Mouse (Mus musculus) hindbrain, embryonic 13.5 days (tissue): ENCODE results near the gene Dip2c. TPM values are rescaled to one million over a fixed set of nuclear protein-coding genes. Genes with fewer than 3 reads are reported as not detected.

Experiments used
- ATAC-seq: fragments of 200-750 bp; cut with Nextera tagmentation; 2 replicates; pipeline ENCODE4 v1.8.0; 2017; ENCODE audit warnings: moderate TSS enrichment; ENCODE audit not compliant: low FRiP score
- H3K27ac ChIP-seq: fragments of 300-500 bp; sonication (generic); 2 replicates; pipeline ENCODE4 v1.5.1; 2015; ENCODE audit warnings: inconsistent platforms, mild to moderate bottlenecking, moderate library complexity
- H3K27me3 ChIP-seq: fragments of 300-500 bp; sonication (generic); 2 replicates; pipeline ENCODE4 v1.6.1; 2015; ENCODE audit warnings: mild to moderate bottlenecking, inconsistent platforms
- H3K36me3 ChIP-seq: fragments of 300-500 bp; sonication (generic); 2 replicates; pipeline ENCODE4 v1.6.1; 2015; ENCODE audit warnings: mild to moderate bottlenecking, inconsistent platforms
- H3K4me1 ChIP-seq: fragments of 300-500 bp; sonication (generic); replicated peaks from 2 replicates; pipeline ENCODE4 v1.6.1; 2015; ENCODE audit warnings: inconsistent platforms
- H3K4me2 ChIP-seq: fragments of 300-500 bp; sonication (generic); 2 replicates; pipeline ENCODE4 v1.6.1; 2015; ENCODE audit warnings: inconsistent platforms, mild to moderate bottlenecking, moderate library complexity
- H3K4me3 ChIP-seq: fragments of 300-500 bp; sonication (generic); 2 replicates; pipeline ENCODE4 v1.5.1; 2015; ENCODE audit warnings: mild to moderate bottlenecking, inconsistent platforms
- H3K9ac ChIP-seq: fragments of 300-500 bp; sonication (generic); 2 replicates; pipeline ENCODE4 v1.6.1; 2015; ENCODE audit warnings: mild to moderate bottlenecking, inconsistent platforms
- H3K9me3 ChIP-seq: fragments of 300-500 bp; sonication (generic); 2 replicates; pipeline ENCODE4 v1.6.1; 2016; ENCODE audit warnings: inconsistent platforms
- WGBS: fragments of 180-500 bp; shearing (Covaris S2); methylation state at CpG from one replicate; pipeline ENCODE4 v1.1.7; 2015; 5-methylcytosine and 5-hydroxymethylcytosine counted together
- polyA plus RNA-seq: library from polyadenylated mRNA; unstranded; fragments of >200 nt; fragmentation: Nextera tagmentation; extraction: Ambion mirVana; gene quantifications from 2 replicates; pipeline ENCODE4 v1.2.1, GENCODE M21; 2015

The Dip2c gene
- polyA plus RNA-seq, 1 experiment from 2014 or later, result 10.2 TPM

DNA sequence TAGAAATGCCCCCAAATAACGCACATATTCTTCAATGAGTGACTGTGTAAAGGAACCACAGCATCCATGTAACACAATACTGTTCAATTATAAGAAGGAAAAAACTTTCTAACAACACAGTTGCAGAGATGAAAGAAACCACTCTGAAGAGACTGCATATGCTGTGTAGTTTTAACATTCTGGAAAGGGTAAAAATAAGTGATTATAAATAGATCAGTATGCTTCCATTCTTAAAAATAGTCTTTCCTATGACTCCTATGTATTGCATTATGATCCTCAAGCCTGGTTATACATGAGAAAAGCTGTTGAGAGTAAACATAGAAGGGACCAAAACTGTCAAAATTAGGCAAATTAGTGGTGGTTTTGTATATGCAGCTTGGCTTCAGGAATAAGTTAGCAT is 197.1 kb downstream of the Dip2c start:
- 84% methylated on average over 1 of the region's 1 CpGs for WGBS

DNA sequence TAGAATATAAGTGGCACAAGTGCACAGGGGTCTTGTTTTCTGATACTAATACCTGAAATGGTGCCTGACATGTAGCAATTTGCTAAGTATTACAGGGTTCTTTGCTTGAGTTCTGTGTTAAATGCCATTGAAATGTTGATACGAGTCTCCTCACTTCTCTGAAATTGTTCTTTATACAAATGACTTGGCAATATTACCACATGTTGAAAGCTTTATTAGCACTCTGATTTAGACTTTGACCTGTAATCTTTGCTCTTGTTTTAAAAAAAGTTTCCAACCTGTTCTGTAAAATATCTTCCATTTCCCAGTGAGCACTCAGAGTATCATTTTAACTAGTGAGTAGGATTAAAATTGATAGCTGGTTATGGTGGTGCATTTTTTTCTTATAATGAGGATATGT is 205.4 kb downstream of the Dip2c start:
- WGBS, result 83% methylated on average over 1 of the region's 1 CpGs
- no peak for ATAC-seq

More for the DNA sequence above, 197.1 kb downstream of the Dip2c start:
- Histone ChIP-seq H3K36me3 (0 out of 2 replicates have a peak, but pooled peaks cover 3% of the 10 kb centered on the region), H3K4me2 (no peak overlapping the region), H3K27ac (no peak overlapping the region), H3K4me1 (no peaks in the 10 kb centered on the region), H3K27me3 (no peaks in the 10 kb centered on the region), H3K9me3 (peaks cover 4% of the 10 kb centered on the region; the same call in 1 of the 2 replicates), H3K4me3 (no peak overlapping the region), H3K9ac (no peak overlapping the region)
- ATAC-seq, result no peak

DNA sequence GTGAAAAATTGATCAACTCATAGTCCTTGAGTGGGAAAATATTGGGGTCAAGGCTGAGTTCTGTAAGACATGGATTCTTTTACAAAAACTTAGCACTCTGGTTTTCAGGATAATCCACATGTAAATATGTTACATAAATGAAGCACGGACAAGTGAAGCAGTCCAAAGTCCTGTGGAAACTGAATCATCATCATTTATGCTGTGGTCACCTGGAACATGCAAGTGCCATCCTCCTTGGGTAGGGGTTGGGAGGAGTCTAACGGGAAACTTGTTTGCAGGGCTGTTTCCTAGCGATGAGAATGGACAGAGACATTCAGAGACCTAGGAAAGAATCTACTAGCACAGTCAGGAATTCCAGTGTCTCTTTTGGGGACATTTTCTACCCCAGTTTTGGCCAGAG is 213.4 kb downstream of the Dip2c start:
- 89% methylated on average over 3 of the region's 3 CpGs for WGBS
- no peak for ATAC-seq
- Histone ChIP-seq H3K4me3 (no peak overlapping the region), H3K9me3 (no peaks in the 10 kb centered on the region), H3K4me1 (0 out of 2 replicates have a peak, but pooled peaks cover 2% of the 10 kb centered on the region), H3K9ac (no peak overlapping the region), H3K27ac (no peak overlapping the region), H3K36me3 (no peaks in the 10 kb centered on the region), H3K27me3 (no peaks in the 10 kb centered on the region), H3K4me2 (no peak overlapping the region)

More for the DNA sequence above, 205.4 kb downstream of the Dip2c start:
- Histone ChIP-seq H3K9ac (no peak overlapping the region), H3K4me3 (no peak overlapping the region), H3K36me3 (no peaks in the 10 kb centered on the region), H3K27ac (no peak overlapping the region), H3K4me2 (no peak overlapping the region), H3K4me1 (0 out of 2 replicates have a peak, but pooled peaks cover 2% of the 10 kb centered on the region), H3K27me3 (no peaks in the 10 kb centered on the region), H3K9me3 (no peaks in the 10 kb centered on the region)

DNA sequence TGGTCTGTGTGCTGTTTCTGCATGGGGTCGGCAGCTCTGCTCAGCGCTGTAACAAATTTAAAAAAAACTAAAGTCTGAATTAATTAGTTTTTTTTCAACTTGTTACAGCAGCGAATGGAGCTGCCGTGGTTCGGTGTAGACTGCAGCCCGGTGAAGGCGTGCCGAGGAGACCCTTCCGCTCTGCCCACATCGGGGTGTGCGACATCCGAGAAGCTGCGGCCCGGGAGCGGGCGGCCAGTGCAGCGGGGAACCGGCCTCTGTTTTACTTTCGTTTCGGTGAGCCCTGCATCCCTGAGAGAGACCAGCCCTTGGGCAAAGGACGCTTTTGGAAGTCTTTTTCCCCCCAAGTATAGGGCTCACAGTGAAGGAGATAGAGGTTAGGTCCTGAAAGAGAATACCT is 218.4 kb downstream of the Dip2c start:
- no peaks in the 10 kb centered on the region for H3K9me3 ChIP-seq
- no peak for ATAC-seq
- no peak overlapping the region for H3K9ac ChIP-seq
- 68% methylated on average over 21 of the region's 21 CpGs for WGBS
- H3K4me2 ChIP-seq, result peak overlapping the region; percentile 23; the same call in 1 of the 2 replicates
- no peaks in the 10 kb centered on the region for H3K27me3 ChIP-seq
- no peak overlapping the region for H3K27ac ChIP-seq
- H3K4me3 ChIP-seq, result peak overlapping the region; percentile 12; the same call in 1 of the 2 replicates
- 0 out of 2 replicates have a peak, but pooled peaks cover 2% of the 10 kb centered on the region for H3K4me1 ChIP-seq
- no peaks in the 10 kb centered on the region for H3K36me3 ChIP-seq

DNA sequence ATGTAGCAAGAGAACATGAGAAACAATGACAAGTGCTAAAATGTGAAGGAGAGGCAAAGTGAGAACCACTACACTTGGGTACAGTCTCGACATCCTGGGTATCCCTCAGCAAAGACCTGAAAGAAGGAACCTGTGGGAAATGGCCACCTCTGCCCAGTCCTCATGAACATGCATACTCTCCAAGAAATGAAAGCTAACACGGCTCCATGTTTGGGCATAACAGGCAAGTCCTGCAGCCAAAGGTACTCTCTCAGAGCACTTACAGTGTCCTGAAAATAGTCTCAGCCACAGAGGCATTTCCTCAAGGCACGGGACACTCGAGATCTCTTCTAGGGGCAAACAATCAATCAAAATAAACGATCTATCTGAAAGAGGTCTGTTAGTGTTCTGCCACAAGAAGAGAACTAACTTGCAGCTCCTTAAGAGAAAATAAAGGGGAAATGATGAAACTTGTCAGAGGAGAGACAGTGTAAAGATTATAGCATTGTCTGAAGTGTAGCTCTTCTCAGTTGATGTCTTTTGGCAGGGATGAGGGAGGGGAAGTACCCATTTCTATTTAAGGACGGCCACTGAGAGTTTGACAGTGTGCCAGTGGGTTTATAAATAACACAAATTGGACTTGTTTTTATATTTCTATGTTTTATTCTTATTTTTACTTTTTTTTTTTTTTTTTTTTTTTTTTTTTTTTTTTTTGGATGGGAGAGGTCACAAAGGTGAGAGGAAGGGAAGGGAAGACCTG is 228.0 kb downstream of the Dip2c start:
- Histone ChIP-seq H3K4me1 (no peaks in the 10 kb centered on the region), H3K27me3 (no peaks in the 10 kb centered on the region), H3K27ac (no peak overlapping the region), H3K9ac (no peak overlapping the region), H3K4me3 (no peak overlapping the region), H3K36me3 (peaks cover 2% of the 10 kb centered on the region; the same call in 1 of the 2 replicates), H3K9me3 (no peaks in the 10 kb centered on the region), H3K4me2 (no peak overlapping the region)
- WGBS, result 74% methylated on average over 6 of the region's 6 CpGs
- ATAC-seq, result no peak

DNA sequence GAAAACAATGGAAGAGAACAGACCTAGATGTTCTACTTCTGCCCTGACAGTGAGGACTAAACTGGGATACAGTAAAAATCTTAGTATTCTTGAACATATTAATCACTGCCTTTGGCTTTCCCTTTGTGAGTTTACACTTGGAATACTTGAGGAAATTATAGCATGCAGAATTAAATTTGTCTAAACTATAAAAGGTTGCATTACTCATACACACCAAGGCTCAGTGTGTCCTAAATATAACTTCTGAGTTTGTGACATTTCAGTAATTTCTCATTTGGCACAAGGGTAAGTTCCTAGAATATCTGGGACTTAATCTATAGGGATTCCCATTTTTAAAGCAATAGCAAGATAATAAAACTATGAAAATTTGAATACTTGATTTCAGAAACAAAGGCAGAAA is 262.2 kb downstream of the Dip2c start:
- Histone ChIP-seq H3K36me3 (no peaks in the 10 kb centered on the region), H3K4me3 (no peak overlapping the region), H3K4me1 (no peaks in the 10 kb centered on the region), H3K27ac (no peak overlapping the region), H3K4me2 (no peak overlapping the region), H3K27me3 (no peaks in the 10 kb centered on the region), H3K9me3 (no peaks in the 10 kb centered on the region), H3K9ac (no peak overlapping the region)
- no peak for ATAC-seq

DNA sequence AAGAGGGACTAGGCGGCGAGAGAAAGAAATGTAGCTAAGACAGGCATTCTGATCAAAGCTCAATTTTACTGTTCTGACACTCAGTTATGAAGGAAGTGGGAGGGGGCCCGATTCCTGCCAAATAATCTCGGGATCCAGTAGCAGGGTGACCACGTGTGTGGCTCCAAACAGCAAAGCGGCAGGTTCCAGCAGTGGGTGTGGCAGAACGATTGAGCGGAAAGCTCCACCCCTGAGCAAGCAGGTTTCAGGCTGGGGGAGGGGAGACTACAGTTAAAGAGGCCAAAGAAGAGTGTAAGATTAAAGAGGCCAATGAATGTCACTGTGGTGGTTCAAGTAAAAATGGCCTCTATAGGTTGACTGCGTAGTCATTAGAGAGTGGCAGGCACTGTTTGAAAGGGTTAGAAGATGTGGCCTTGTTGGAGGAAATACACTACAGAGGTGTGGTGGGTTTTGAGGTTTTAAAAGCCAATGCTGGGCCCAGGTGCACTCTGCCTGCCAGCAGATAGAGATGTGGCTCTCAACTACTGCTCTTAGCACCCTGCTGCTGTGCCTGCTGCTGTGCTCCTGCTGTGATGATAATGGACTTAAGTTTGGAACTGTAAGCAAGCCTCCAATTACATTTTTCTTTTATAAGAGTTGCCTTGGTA is 271.5 kb downstream of the Dip2c start:
- Histone ChIP-seq H3K9me3 (no peaks in the 10 kb centered on the region), H3K4me1 (peaks cover 10% of the 10 kb centered on the region), H3K36me3 (peaks cover 7% of the 10 kb centered on the region), H3K27ac (no peak overlapping the region), H3K4me2 (no peak overlapping the region), H3K9ac (no peak overlapping the region), H3K27me3 (no peaks in the 10 kb centered on the region), H3K4me3 (no peak overlapping the region)
- WGBS, result 17% methylated on average over 9 of the region's 9 CpGs
- no peak for ATAC-seq

DNA sequence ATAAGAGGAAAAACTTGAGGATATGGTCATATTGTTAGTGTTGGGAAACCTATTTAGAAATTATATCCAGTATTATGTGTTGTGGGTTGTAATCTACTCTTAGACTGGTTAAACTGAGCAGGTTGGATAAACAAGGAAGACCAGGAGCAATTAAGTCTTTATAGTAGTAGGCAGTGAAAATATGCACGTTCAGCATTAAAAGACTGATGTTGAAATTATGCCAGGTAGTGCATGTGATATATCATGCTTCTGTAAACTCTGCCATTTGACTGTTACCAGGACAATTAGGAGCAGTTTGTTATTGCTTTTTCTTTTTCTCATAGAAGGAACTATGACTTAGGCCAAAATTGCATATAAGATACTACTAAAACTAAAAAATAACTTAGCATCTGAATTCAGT is 285.8 kb downstream of the Dip2c start:
- Histone ChIP-seq H3K27ac (no peak overlapping the region), H3K4me3 (no peak overlapping the region), H3K4me1 (no peaks in the 10 kb centered on the region), H3K9me3 (no peaks in the 10 kb centered on the region), H3K36me3 (peaks cover 19% of the 10 kb centered on the region), H3K9ac (no peak overlapping the region), H3K4me2 (no peak overlapping the region), H3K27me3 (no peaks in the 10 kb centered on the region)
- 92% methylated on average over 1 of the region's 1 CpGs for WGBS
- ATAC-seq, result no peak

DNA sequence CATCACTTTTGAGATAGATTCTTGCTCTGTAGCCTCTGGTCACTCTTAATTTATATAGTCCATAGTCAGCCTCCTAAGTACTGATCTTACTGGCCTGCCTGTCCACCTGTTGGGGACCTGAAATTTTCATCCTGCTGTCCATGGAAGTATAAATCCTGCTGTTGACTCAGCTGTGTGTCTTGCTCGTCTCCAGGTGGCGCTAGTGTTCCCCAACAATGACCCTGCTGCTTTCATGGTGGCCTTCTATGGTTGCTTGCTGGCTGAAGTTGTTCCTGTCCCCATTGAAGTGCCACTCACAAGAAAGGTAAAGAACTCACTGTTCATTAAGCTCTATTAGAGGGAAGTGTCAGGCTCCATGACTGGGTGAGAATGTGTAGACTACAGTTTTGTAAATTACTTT is 286.6 kb downstream of the Dip2c start:
- Histone ChIP-seq H3K9me3 (no peaks in the 10 kb centered on the region), H3K36me3 (peaks cover 24% of the 10 kb centered on the region), H3K9ac (no peak overlapping the region), H3K4me1 (no peaks in the 10 kb centered on the region), H3K4me2 (no peak overlapping the region), H3K4me3 (no peak overlapping the region), H3K27ac (no peak overlapping the region), H3K27me3 (no peaks in the 10 kb centered on the region)
- 3% methylated on average over 2 of the region's 2 CpGs for WGBS
- no peak for ATAC-seq

DNA sequence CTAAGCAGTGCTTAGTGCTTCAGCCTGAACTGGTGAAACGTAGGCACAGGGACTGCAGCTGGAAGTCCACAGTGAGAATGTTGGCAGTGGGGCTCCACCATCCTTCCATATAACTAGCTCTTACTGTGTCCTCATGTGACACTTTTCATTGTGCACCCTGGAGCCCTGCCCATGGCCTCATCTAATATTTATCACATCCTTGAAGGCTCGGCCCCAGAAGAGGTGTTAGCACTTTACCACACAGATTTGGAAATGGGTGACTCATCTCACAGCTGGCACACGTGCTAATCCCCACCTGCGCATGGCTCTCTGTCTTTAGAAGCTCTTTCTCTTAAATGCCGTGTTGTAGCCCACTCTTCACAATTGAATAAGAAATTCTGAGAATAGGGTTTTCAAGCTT is 292.5 kb downstream of the Dip2c start:
- Histone ChIP-seq H3K9me3 (no peaks in the 10 kb centered on the region), H3K4me1 (no peaks in the 10 kb centered on the region), H3K36me3 (peaks cover 32% of the 10 kb centered on the region), H3K27me3 (no peaks in the 10 kb centered on the region), H3K4me3 (no peak overlapping the region), H3K27ac (no peak overlapping the region), H3K4me2 (no peak overlapping the region), H3K9ac (no peak overlapping the region)
- ATAC-seq, result no peak
- WGBS, result 84% methylated on average over 5 of the region's 5 CpGs

DNA sequence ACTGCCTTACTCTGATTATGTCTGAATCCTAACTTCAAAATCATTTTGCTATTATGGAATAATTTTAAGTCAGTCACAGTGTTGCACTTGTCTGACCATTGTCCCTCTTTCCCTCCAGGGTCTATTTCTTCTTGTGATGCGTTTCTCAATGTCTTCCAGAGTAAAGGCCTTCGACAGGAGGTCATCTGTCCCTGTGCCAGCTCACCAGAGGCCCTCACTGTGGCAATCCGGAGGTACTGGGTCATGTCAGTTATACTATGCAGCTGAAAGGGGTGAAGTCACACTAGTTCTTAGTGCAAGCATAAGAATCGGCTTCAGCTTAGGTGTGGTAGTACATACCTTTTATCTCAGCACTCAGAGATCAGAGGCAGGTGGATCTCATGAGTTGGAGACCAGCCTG is 300.4 kb downstream of the Dip2c start:
- 86% methylated on average over 4 of the region's 4 CpGs for WGBS
- Histone ChIP-seq H3K9ac (no peak overlapping the region), H3K4me1 (no peaks in the 10 kb centered on the region), H3K27me3 (no peaks in the 10 kb centered on the region), H3K27ac (no peak overlapping the region), H3K9me3 (no peaks in the 10 kb centered on the region), H3K36me3 (peaks cover 29% of the 10 kb centered on the region), H3K4me3 (no peak overlapping the region), H3K4me2 (no peak overlapping the region)
- ATAC-seq, result no peak

DNA sequence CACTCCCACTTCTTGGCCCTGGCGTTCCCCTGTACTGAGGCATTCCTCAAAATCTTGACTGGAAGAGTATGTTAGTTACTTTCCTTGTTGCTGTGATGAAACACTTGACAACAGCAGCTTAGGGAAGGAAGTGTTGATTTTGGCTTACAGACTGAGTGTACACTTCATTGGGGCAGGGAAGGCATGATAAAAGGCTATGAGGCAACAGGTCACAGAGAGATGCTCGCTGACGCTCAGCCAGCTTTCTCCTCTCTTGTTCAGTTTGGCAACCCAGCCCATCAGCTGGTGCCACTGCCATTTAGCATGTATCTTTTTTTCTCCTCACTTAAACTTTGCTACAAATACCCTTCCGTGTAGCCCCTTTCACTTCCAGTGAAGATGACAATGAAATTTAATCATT is 302.1 kb downstream of the Dip2c start:
- Histone ChIP-seq H3K27ac (no peak overlapping the region), H3K9ac (no peak overlapping the region), H3K27me3 (no peaks in the 10 kb centered on the region), H3K4me1 (0 out of 2 replicates have a peak, but pooled peaks cover under 1% of the 10 kb centered on the region), H3K4me3 (no peak overlapping the region), H3K9me3 (no peaks in the 10 kb centered on the region), H3K36me3 (peaks cover 29% of the 10 kb centered on the region), H3K4me2 (no peak overlapping the region)
- no peak for ATAC-seq
- 93% methylated on average over 4 of the region's 4 CpGs for WGBS

DNA sequence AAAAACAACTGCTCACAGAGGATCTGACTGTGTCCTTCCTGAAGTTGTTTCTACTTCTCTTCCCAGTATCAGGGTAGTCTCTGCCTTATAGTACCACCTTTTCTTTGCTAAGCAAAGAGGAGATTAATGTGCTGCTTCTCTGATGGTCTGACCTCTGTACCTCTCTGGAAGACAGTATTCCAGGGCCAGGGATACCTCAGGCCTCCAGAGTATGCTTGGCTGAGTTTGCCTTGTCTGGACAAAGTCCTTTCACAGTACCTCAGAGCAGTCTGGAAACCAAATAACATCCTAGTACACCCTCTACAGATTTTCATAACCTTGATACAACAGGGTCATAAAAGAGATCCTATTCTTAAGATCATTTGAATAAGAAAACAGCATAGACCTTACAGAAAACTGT is 305.5 kb downstream of the Dip2c start:
- H3K4me1 ChIP-seq, result peaks cover 4% of the 10 kb centered on the region; the same call in 1 of the 2 replicates
- no peaks in the 10 kb centered on the region for H3K27me3 ChIP-seq
- no peak overlapping the region for H3K4me3 ChIP-seq
- ATAC-seq, result no peak
- peaks cover 22% of the 10 kb centered on the region for H3K36me3 ChIP-seq
- no peaks in the 10 kb centered on the region for H3K9me3 ChIP-seq
- H3K27ac ChIP-seq, result no peak overlapping the region
- H3K9ac ChIP-seq, result no peak overlapping the region
- H3K4me2 ChIP-seq, result no peak overlapping the region
